Mouse (Mus musculus): Measurements from ENCODE around the gene Tmem159. TPM values are rescaled to one million over a fixed set of nuclear protein-coding genes. Genes with fewer than 3 reads are reported as not detected.

The Tmem159 gene
- 4.0 and 6.0 TPM in 2 replicates for polyA plus RNA-seq (2012; rRNA removed)

GRCm38 (mm10) chr7:120102164-120102972, at the start of gene Tmem159:
TSS of gene Tmem159 (plus strand) at chr7:120102353.
- TF ChIP-seq CTCF (IDR thresholded peaks at IDR 0.05; ENCODE audit: borderline replicate concordance, extremely low read depth, insufficient read depth, insufficient read length) = no peak
- peak; percentile 10; the same call in 1 of the 2 replicates for TF ChIP-seq POLR2A (IDR thresholded peaks at IDR 0.05; ENCODE audit: borderline replicate concordance, extremely low read depth, insufficient read depth, insufficient read length, poor library complexity, severe bottlenecking)
- DNase-seq (ENCODE audit: low read depth) = peak; percentile 84

GRCm38 (mm10) chr7:120054016-120054415, 48.1 kb upstream of the Tmem159 start:
- no peak for TF ChIP-seq CTCF (IDR thresholded peaks at IDR 0.05; ENCODE audit: borderline replicate concordance, extremely low read depth, insufficient read depth, insufficient read length)
- no peak for TF ChIP-seq POLR2A (IDR thresholded peaks at IDR 0.05; ENCODE audit: borderline replicate concordance, extremely low read depth, insufficient read depth, insufficient read length, poor library complexity, severe bottlenecking)
- no peak for DNase-seq (ENCODE audit: low read depth)

GRCm38 (mm10) chr7:120055479-120055878, 46.7 kb upstream of the Tmem159 start:
- no peak for DNase-seq (ENCODE audit: low read depth)
- TF ChIP-seq CTCF (IDR thresholded peaks at IDR 0.05; ENCODE audit: borderline replicate concordance, extremely low read depth, insufficient read depth, insufficient read length) = no peak
- no peak for TF ChIP-seq POLR2A (IDR thresholded peaks at IDR 0.05; ENCODE audit: borderline replicate concordance, extremely low read depth, insufficient read depth, insufficient read length, poor library complexity, severe bottlenecking)

GRCm38 (mm10) chr7:120064045-120064444, 38.1 kb upstream of the Tmem159 start:
- TF ChIP-seq POLR2A (IDR thresholded peaks at IDR 0.05; ENCODE audit: borderline replicate concordance, extremely low read depth, insufficient read depth, insufficient read length, poor library complexity, severe bottlenecking) (no peak), CTCF (IDR thresholded peaks at IDR 0.05; ENCODE audit: borderline replicate concordance, extremely low read depth, insufficient read depth, insufficient read length) (no peak)
- no peak for DNase-seq (ENCODE audit: low read depth)

GRCm38 (mm10) chr7:120068114-120068513, 34.0 kb upstream of the Tmem159 start:
- no peak for TF ChIP-seq CTCF (IDR thresholded peaks at IDR 0.05; ENCODE audit: borderline replicate concordance, extremely low read depth, insufficient read depth, insufficient read length)
- no peak for TF ChIP-seq POLR2A (IDR thresholded peaks at IDR 0.05; ENCODE audit: borderline replicate concordance, extremely low read depth, insufficient read depth, insufficient read length, poor library complexity, severe bottlenecking)
- DNase-seq (ENCODE audit: low read depth) = no peak

GRCm38 (mm10) chr7:120069164-120069563, 33.0 kb upstream of the Tmem159 start:
- DNase-seq (ENCODE audit: low read depth) = peak; percentile 30
- TF ChIP-seq CTCF (IDR thresholded peaks at IDR 0.05; ENCODE audit: borderline replicate concordance, extremely low read depth, insufficient read depth, insufficient read length) (no peak), POLR2A (IDR thresholded peaks at IDR 0.05; ENCODE audit: borderline replicate concordance, extremely low read depth, insufficient read depth, insufficient read length, poor library complexity, severe bottlenecking) (no peak)

GRCm38 (mm10) chr7:120080177-120080576, 22.0 kb upstream of the Tmem159 start:
- no peak for TF ChIP-seq CTCF (IDR thresholded peaks at IDR 0.05; ENCODE audit: borderline replicate concordance, extremely low read depth, insufficient read depth, insufficient read length)
- TF ChIP-seq POLR2A (IDR thresholded peaks at IDR 0.05; ENCODE audit: borderline replicate concordance, extremely low read depth, insufficient read depth, insufficient read length, poor library complexity, severe bottlenecking) = no peak
- no peak for DNase-seq (ENCODE audit: low read depth)

GRCm38 (mm10) chr7:120093033-120093432, 9.1 kb upstream of the Tmem159 start:
- TF ChIP-seq POLR2A (IDR thresholded peaks at IDR 0.05; ENCODE audit: borderline replicate concordance, extremely low read depth, insufficient read depth, insufficient read length, poor library complexity, severe bottlenecking) (no peak), CTCF (IDR thresholded peaks at IDR 0.05; ENCODE audit: borderline replicate concordance, extremely low read depth, insufficient read depth, insufficient read length) (no peak)
- DNase-seq (ENCODE audit: low read depth) = peak; percentile 53

- no peak for TF ChIP-seq CTCF (IDR thresholded peaks at IDR 0.05; ENCODE audit: borderline replicate concordance, extremely low read depth, insufficient read depth, insufficient read length)
- no peak for DNase-seq (ENCODE audit: low read depth)
These were observed 7.9 kb upstream of the Tmem159 start for GRCm38 (mm10) chr7:120094216-120094615.

GRCm38 (mm10) chr7:120095180-120095579, 7.0 kb upstream of the Tmem159 start, which contains the start of gene Dnah3:
TSS of gene Dnah3 (minus strand) at chr7:120095280.
- no peak for DNase-seq (ENCODE audit: low read depth)
- no peak for TF ChIP-seq POLR2A (IDR thresholded peaks at IDR 0.05; ENCODE audit: borderline replicate concordance, extremely low read depth, insufficient read depth, insufficient read length, poor library complexity, severe bottlenecking)
- TF ChIP-seq CTCF (IDR thresholded peaks at IDR 0.05; ENCODE audit: borderline replicate concordance, extremely low read depth, insufficient read depth, insufficient read length) = no peak

- TF ChIP-seq CTCF (IDR thresholded peaks at IDR 0.05; ENCODE audit: borderline replicate concordance, extremely low read depth, insufficient read depth, insufficient read length) (peak; percentile 60), POLR2A (IDR thresholded peaks at IDR 0.05; ENCODE audit: borderline replicate concordance, extremely low read depth, insufficient read depth, insufficient read length, poor library complexity, severe bottlenecking) (no peak)
- DNase-seq (ENCODE audit: low read depth) = peak; percentile 74
These were observed 4.3 kb upstream of the Tmem159 start for GRCm38 (mm10) chr7:120097845-120098244.

GRCm38 (mm10) chr7:120098403-120098802, 3.8 kb upstream of the Tmem159 start:
- TF ChIP-seq CTCF (IDR thresholded peaks at IDR 0.05; ENCODE audit: borderline replicate concordance, extremely low read depth, insufficient read depth, insufficient read length) (peak; percentile 69), POLR2A (IDR thresholded peaks at IDR 0.05; ENCODE audit: borderline replicate concordance, extremely low read depth, insufficient read depth, insufficient read length, poor library complexity, severe bottlenecking) (no peak)
- DNase-seq (ENCODE audit: low read depth) = peak; percentile 56

Measured in brain, embryonic 14.5 days (tissue).